Mouse (Mus musculus): Measurements from ENCODE around the gene Frmpd3. TPM values are rescaled to one million over a fixed set of nuclear protein-coding genes. Genes with fewer than 3 reads are reported as not detected.

The Frmpd3 gene
- under 1 TPM; 0.08 to 0.38 TPM for polyA plus RNA-seq (2017; shearing (Covaris generic))

DNA sequence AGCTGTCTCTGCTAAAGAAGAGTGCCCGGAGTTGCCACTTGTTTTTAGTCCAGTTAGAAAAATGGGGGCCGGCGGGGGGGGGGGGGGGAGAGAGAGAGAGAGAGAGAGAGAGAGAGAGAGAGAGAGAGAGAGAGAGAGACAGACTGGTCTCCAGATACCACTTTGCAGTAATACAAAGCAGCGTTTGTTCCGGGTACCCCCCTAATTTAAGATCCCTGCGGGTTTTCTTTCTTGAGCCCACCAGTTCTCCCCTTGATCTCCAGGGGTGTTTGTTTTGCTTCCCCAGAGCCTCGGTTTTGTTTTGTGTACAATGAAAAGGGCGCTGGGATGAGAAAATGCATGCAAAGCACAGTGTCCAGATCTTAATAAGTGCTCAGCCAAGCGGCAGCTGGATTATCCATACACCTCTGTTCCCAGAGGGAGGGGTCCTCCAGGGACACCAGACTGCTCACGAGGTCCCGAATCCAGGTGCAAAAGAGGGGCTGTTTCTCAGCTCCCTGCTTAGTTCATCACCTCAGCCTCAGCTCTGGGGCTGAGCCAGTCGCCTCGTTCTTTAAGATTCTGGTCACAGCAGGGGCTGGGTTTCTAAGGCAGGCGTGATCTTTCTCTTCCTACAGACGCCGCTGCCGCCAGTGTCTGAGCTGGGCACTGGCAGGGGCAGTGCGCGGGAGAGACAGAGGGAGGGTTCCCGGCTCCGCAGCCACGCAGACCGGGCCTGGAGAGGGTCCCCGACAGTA lies at the start of gene Frmpd3:
Gene Frmpd3, plus strand, starts transcription at position 608 of the 737 bp plus-strand sequence.

GRCm38 (mm10) chrX:140456279-140456731 lies 114.2 kb downstream of the Frmpd3 start, which contains the start of gene Prps1:
Gene Prps1, plus strand, starts transcription at chrX:140456613.

Other genes with a start within 250 kb of the Frmpd3 start
- 10 to 100 TPM; 68.6 to 78.9 TPM for gene Prps1, start 114.3 kb downstream of the Frmpd3 start, polyA plus RNA-seq (2017; shearing (Covaris generic))

Data from inflammation-experienced regulatory T-cells (primary cell).